Mouse (Mus musculus) forebrain, embryonic 16.5 days (tissue): ENCODE results near the gene Pip4k2c. TPM values are rescaled to one million over a fixed set of nuclear protein-coding genes. Genes with fewer than 3 reads are reported as not detected.
A peak's percentile ranks its signal among the peaks of the same experiment; 100 is the strongest.

Experiments
- ATAC-seq: fragments of 200-750 bp; cut with Nextera tagmentation; 2 replicates; pipeline ENCODE4 v1.8.0; 2017; ENCODE audit warnings: mild to moderate bottlenecking, moderate library complexity
- H3K27ac ChIP-seq: fragments of 300-500 bp; sonication (generic); 2 replicates; pipeline ENCODE4 v1.5.1; 2014; ENCODE audit warnings: low read length, control low read depth
- H3K27me3 ChIP-seq: fragments of 300-500 bp; sonication (generic); replicated peaks from 2 replicates; pipeline ENCODE4 v1.6.1; 2014; ENCODE audit warnings: low read length; ENCODE audit not compliant: control insufficient read depth, insufficient read depth
- H3K36me3 ChIP-seq: fragments of 300-500 bp; sonication (generic); 2 replicates; pipeline ENCODE4 v1.6.1; 2014; ENCODE audit not compliant: control insufficient read depth, insufficient read depth
- H3K4me1 ChIP-seq: fragments of 300-500 bp; sonication (generic); replicated peaks from 2 replicates; pipeline ENCODE4 v1.6.1; 2014; ENCODE audit warnings: low read length; ENCODE audit not compliant: control insufficient read depth, insufficient read depth
- H3K4me2 ChIP-seq: fragments of 300-500 bp; sonication (generic); 2 replicates; pipeline ENCODE4 v1.6.1; 2014; ENCODE audit warnings: mild to moderate bottlenecking, low read length, control low read depth
- H3K4me3 ChIP-seq: fragments of 300-500 bp; sonication (generic); replicated peaks from 2 replicates; pipeline ENCODE4 v1.5.1; 2014; ENCODE audit warnings: mild to moderate bottlenecking, low read length, control low read depth
- H3K9ac ChIP-seq: fragments of 300-500 bp; sonication (generic); replicated peaks from 2 replicates; pipeline ENCODE4 v1.6.1; 2014; ENCODE audit warnings: low read depth, low read length, control low read depth
- H3K9me3 ChIP-seq: fragments of 300-500 bp; sonication (generic); 2 replicates; pipeline ENCODE4 v1.6.1; 2016; ENCODE audit warnings: low read length; ENCODE audit not compliant: control insufficient read depth
- WGBS: fragments of 180-500 bp; shearing (Covaris S2); extraction: QIAGEN DNeasy Blood & Tissue Kit; methylation state at CpG from one replicate; pipeline ENCODE4 v1.1.7; 2014; 5-methylcytosine and 5-hydroxymethylcytosine counted together
- polyA plus RNA-seq: library from polyadenylated mRNA; unstranded; fragments of >200 nt; fragmentation: Nextera tagmentation; extraction: Ambion mirVana; gene quantifications from 2 replicates; pipeline ENCODE4 v1.2.1, GENCODE M21; 2015

Pip4k2c gene
- polyA plus RNA-seq, 1 experiment from 2014 or later: 26.7 TPM

- H3K36me3 ChIP-seq: no peaks in the 10 kb centered on the region
- H3K4me1 ChIP-seq: peaks cover 14% of the 10 kb centered on the region
- H3K27me3 ChIP-seq: no peaks in the 10 kb centered on the region
- H3K9me3 ChIP-seq: no peaks in the 10 kb centered on the region
- no peak for ATAC-seq
- H3K27ac ChIP-seq: no peak overlapping the region
- H3K9ac ChIP-seq: no peak overlapping the region
- 81% methylated on average over 13 of the region's 13 CpGs for WGBS
- no peak overlapping the region for H3K4me3 ChIP-seq
- H3K4me2 ChIP-seq: no peak overlapping the region
Observed at GRCm38 (mm10) chr10:127213704-127214421, 2.5 kb upstream of the Pip4k2c start.

GRCm38 (mm10) chr10:127213272-127213671 is 1.9 kb upstream of the Pip4k2c start:
- H3K4me3 ChIP-seq: no peak overlapping the region
- H3K36me3 ChIP-seq: no peaks in the 10 kb centered on the region
- H3K4me2 ChIP-seq: no peak overlapping the region
- WGBS: 92% methylated on average over 8 of the region's 8 CpGs
- H3K27ac ChIP-seq: no peak overlapping the region
- no peak for ATAC-seq
- no peak overlapping the region for H3K9ac ChIP-seq
- H3K9me3 ChIP-seq: no peaks in the 10 kb centered on the region
- peaks cover 14% of the 10 kb centered on the region for H3K4me1 ChIP-seq
- no peaks in the 10 kb centered on the region for H3K27me3 ChIP-seq

- peaks cover 14% of the 10 kb centered on the region for H3K4me1 ChIP-seq
- 0 out of 2 replicates have a peak, but pooled peaks cover 2% of the 10 kb centered on the region for H3K36me3 ChIP-seq
- peak overlapping the region; percentile 85 for H3K9ac ChIP-seq
- no peak overlapping the region for H3K27ac ChIP-seq
- H3K9me3 ChIP-seq: no peaks in the 10 kb centered on the region
- H3K4me2 ChIP-seq: peak overlapping the region; percentile 69
- ATAC-seq: peak; percentile 49
- peak overlapping the region; percentile 91 for H3K4me3 ChIP-seq
- no peaks in the 10 kb centered on the region for H3K27me3 ChIP-seq
- WGBS: under 1% methylated on average over 25 of the region's 25 CpGs
Observed at GRCm38 (mm10) chr10:127210961-127211405, 402 bp downstream of the Pip4k2c start.

- Histone ChIP-seq H3K27ac (no peak overlapping the region), H3K4me1 (peaks cover 14% of the 10 kb centered on the region), H3K4me2 (peak overlapping the region; percentile 69), H3K36me3 (peaks cover 8% of the 10 kb centered on the region), H3K27me3 (no peaks in the 10 kb centered on the region), H3K4me3 (no peak overlapping the region), H3K9me3 (no peaks in the 10 kb centered on the region), H3K9ac (no peak overlapping the region)
- no peak for ATAC-seq
- WGBS: 89% methylated on average over 13 of the region's 13 CpGs
Observed at GRCm38 (mm10) chr10:127209928-127210570, 1.3 kb downstream of the Pip4k2c start.

GRCm38 (mm10) chr10:127208921-127209320 is 2.5 kb downstream of the Pip4k2c start:
- no peaks in the 10 kb centered on the region for H3K9me3 ChIP-seq
- H3K4me3 ChIP-seq: no peak overlapping the region
- peaks cover 15% of the 10 kb centered on the region for H3K36me3 ChIP-seq
- H3K4me1 ChIP-seq: peaks cover 14% of the 10 kb centered on the region
- no peak for ATAC-seq
- WGBS: 85% methylated on average over 4 of the region's 4 CpGs
- no peak overlapping the region for H3K9ac ChIP-seq
- H3K27ac ChIP-seq: no peak overlapping the region
- no peak overlapping the region for H3K4me2 ChIP-seq
- no peaks in the 10 kb centered on the region for H3K27me3 ChIP-seq

- WGBS: 93% methylated on average over 10 of the region's 10 CpGs
- H3K27me3 ChIP-seq: no peaks in the 10 kb centered on the region
- no peak overlapping the region for H3K27ac ChIP-seq
- no peak overlapping the region for H3K4me2 ChIP-seq
- H3K9ac ChIP-seq: no peak overlapping the region
- peaks cover 24% of the 10 kb centered on the region for H3K36me3 ChIP-seq
- no peak for ATAC-seq
- H3K9me3 ChIP-seq: no peaks in the 10 kb centered on the region
- peaks cover 4% of the 10 kb centered on the region for H3K4me1 ChIP-seq
- no peak overlapping the region for H3K4me3 ChIP-seq
Observed at GRCm38 (mm10) chr10:127205373-127205772, 6.0 kb downstream of the Pip4k2c start.

- WGBS: 93% methylated on average over 5 of the region's 5 CpGs
- no peak overlapping the region for H3K9ac ChIP-seq
- no peak overlapping the region for H3K4me2 ChIP-seq
- no peak overlapping the region for H3K27ac ChIP-seq
- H3K4me3 ChIP-seq: no peak overlapping the region
- peaks cover 26% of the 10 kb centered on the region for H3K36me3 ChIP-seq
- no peak for ATAC-seq
- H3K4me1 ChIP-seq: no peaks in the 10 kb centered on the region
- no peaks in the 10 kb centered on the region for H3K27me3 ChIP-seq
- no peaks in the 10 kb centered on the region for H3K9me3 ChIP-seq
Observed at GRCm38 (mm10) chr10:127204589-127204988, 6.8 kb downstream of the Pip4k2c start.

GRCm38 (mm10) chr10:127203106-127203505 is 8.3 kb downstream of the Pip4k2c start:
- H3K36me3 ChIP-seq: peaks cover 27% of the 10 kb centered on the region
- no peak overlapping the region for H3K4me3 ChIP-seq
- ATAC-seq: no peak
- WGBS: 92% methylated on average over 3 of the region's 3 CpGs
- no peaks in the 10 kb centered on the region for H3K9me3 ChIP-seq
- no peak overlapping the region for H3K27ac ChIP-seq
- H3K4me1 ChIP-seq: no peaks in the 10 kb centered on the region
- no peak overlapping the region for H3K9ac ChIP-seq
- H3K27me3 ChIP-seq: no peaks in the 10 kb centered on the region
- H3K4me2 ChIP-seq: no peak overlapping the region

GRCm38 (mm10) chr10:127200279-127200678 is 11.1 kb downstream of the Pip4k2c start:
- no peak overlapping the region for H3K9ac ChIP-seq
- peaks cover 8% of the 10 kb centered on the region for H3K4me1 ChIP-seq
- H3K27me3 ChIP-seq: no peaks in the 10 kb centered on the region
- peaks cover 24% of the 10 kb centered on the region for H3K36me3 ChIP-seq
- no peak overlapping the region for H3K4me3 ChIP-seq
- H3K4me2 ChIP-seq: no peak overlapping the region
- H3K9me3 ChIP-seq: no peaks in the 10 kb centered on the region
- 89% methylated on average over 8 of the region's 8 CpGs for WGBS
- no peak for ATAC-seq
- no peak overlapping the region for H3K27ac ChIP-seq
